Mouse (Mus musculus) stomach, embryonic 16.5 days (tissue): ENCODE data around the gene Cramp1l. TPM values are rescaled to one million over a fixed set of nuclear protein-coding genes. Genes with fewer than 3 reads are reported as not detected.

Experiments
- ATAC-seq: fragments of 200-750 bp; cut with Nextera tagmentation; 2 replicates; pipeline ENCODE4 v1.8.0; 2017; ENCODE audit warnings: moderate number of reproducible peaks, moderate TSS enrichment; ENCODE audit not compliant: insufficient read depth, low FRiP score
- H3K27ac ChIP-seq: fragments of 300-500 bp; sonication (generic); 2 replicates; pipeline ENCODE4 v1.5.1; 2014; ENCODE audit warnings: low read length
- H3K27me3 ChIP-seq: fragments of 300-500 bp; sonication (generic); 2 replicates; pipeline ENCODE4 v1.6.1; 2014; ENCODE audit warnings: low read length, control low read depth, mixed read lengths; ENCODE audit not compliant: control insufficient read depth, insufficient read depth
- H3K36me3 ChIP-seq: fragments of 300-500 bp; sonication (generic); 2 replicates; pipeline ENCODE4 v1.6.1; 2014; ENCODE audit warnings: low read length; ENCODE audit not compliant: control insufficient read depth, insufficient read depth
- H3K4me1 ChIP-seq: fragments of 300-500 bp; sonication (generic); 2 replicates; pipeline ENCODE4 v1.6.1; 2014; ENCODE audit warnings: low read length, control low read depth, mixed read lengths; ENCODE audit not compliant: control insufficient read depth, insufficient read depth
- H3K4me2 ChIP-seq: fragments of 300-500 bp; sonication (generic); 2 replicates; pipeline ENCODE4 v1.6.1; 2014; ENCODE audit warnings: low read depth, low read length, mixed read lengths
- H3K4me3 ChIP-seq: fragments of 300-500 bp; sonication (generic); replicated peaks from 2 replicates; pipeline ENCODE4 v1.5.1; 2014; ENCODE audit warnings: mild to moderate bottlenecking, low read length
- H3K9ac ChIP-seq: fragments of 300-500 bp; sonication (generic); 2 replicates; pipeline ENCODE4 v1.6.1; 2014; ENCODE audit warnings: low read length
- H3K9me3 ChIP-seq: fragments of 300-500 bp; sonication (generic); replicated peaks from 2 replicates; pipeline ENCODE4 v1.6.1; 2016; ENCODE audit warnings: low read length, control low read depth; ENCODE audit not compliant: control insufficient read depth
- WGBS: fragments of 180-500 bp; shearing (Covaris S2); extraction: QIAGEN DNeasy Blood & Tissue Kit; methylation state at CpG from one replicate; pipeline ENCODE4 v1.1.7; 2014; 5-methylcytosine and 5-hydroxymethylcytosine counted together
- polyA plus RNA-seq: library from polyadenylated mRNA; unstranded; fragments of >200 nt; fragmentation: Nextera tagmentation; extraction: Ambion mirVana; gene quantifications from 2 replicates; pipeline ENCODE4 v1.2.1, GENCODE M21; 2015

Cramp1l gene
- polyA plus RNA-seq, 1 experiment from 2014 or later, result 4.2 TPM

- Histone ChIP-seq H3K4me2 (no peak overlapping the region), H3K36me3 (peaks cover 28% of the 10 kb centered on the region), H3K9me3 (no peaks in the 10 kb centered on the region), H3K27me3 (no peaks in the 10 kb centered on the region), H3K4me3 (no peak overlapping the region), H3K4me1 (no peaks in the 10 kb centered on the region), H3K27ac (no peak overlapping the region), H3K9ac (no peak overlapping the region)
- 91% methylated on average over 1 of the region's 1 CpGs for WGBS
- no peak for ATAC-seq
Observed at GRCm38 (mm10) chr17:24923246-24923645, 92.3 kb downstream of the Cramp1l start.

DNA sequence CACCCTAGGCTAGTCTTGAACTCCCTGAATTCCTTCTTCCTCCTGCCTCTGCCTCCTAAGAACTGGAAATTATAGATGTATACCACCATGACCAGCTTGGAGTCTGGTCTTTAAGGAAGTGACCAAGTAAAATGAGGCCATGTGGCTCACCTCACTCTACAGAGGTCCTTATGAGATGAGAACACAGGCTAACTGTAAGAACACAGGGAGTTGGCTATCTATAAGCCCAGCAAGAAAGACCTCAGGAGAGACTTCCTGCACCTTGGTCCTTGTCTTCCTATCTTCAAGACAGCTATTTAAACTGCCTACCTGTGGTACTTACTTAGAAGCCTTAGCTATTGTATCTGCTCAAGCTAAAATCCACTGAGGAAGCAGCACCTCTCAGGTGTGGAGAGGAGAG is 101.6 kb downstream of the Cramp1l start:
- no peak overlapping the region for H3K4me2 ChIP-seq
- no peak overlapping the region for H3K27ac ChIP-seq
- H3K9me3 ChIP-seq, result no peaks in the 10 kb centered on the region
- H3K4me3 ChIP-seq, result no peak overlapping the region
- H3K4me1 ChIP-seq, result no peaks in the 10 kb centered on the region
- H3K27me3 ChIP-seq, result no peaks in the 10 kb centered on the region
- no peak for ATAC-seq
- no peak overlapping the region for H3K9ac ChIP-seq
- peaks cover 52% of the 10 kb centered on the region for H3K36me3 ChIP-seq

Other genes with a start within 250 kb of the Cramp1l start
- gene Meiob, start 211.5 kb downstream of the Cramp1l start, polyA plus RNA-seq, result 0.10 TPM in 1 of 2 replicates, not detected in the other
- gene Hagh, start 175.6 kb downstream of the Cramp1l start, polyA plus RNA-seq, result 50.9 and 53.1 TPM in 2 replicates
- gene Fahd1, start 165.4 kb downstream of the Cramp1l start, polyA plus RNA-seq, result 29.9 and 36.5 TPM in 2 replicates
- gene Igfals, start 149.8 kb downstream of the Cramp1l start, polyA plus RNA-seq, result 3.7 and 4.2 TPM in 2 replicates
- gene Nubp2, start 129.4 kb downstream of the Cramp1l start, polyA plus RNA-seq, result 44.1 and 47.9 TPM in 2 replicates
- 31.5 and 32.7 TPM in 2 replicates for gene Spsb3, start 129.1 kb downstream of the Cramp1l start, polyA plus RNA-seq
- gene Eme2, start 120.7 kb downstream of the Cramp1l start, polyA plus RNA-seq, result 32.3 and 33.5 TPM in 2 replicates
- 91.2 and 96.2 TPM in 2 replicates for gene Mrps34, start 120.7 kb downstream of the Cramp1l start, polyA plus RNA-seq
- gene Nme3, start 119.3 kb downstream of the Cramp1l start, polyA plus RNA-seq, result 63.1 and 64.8 TPM in 2 replicates
- 32.8 and 33.4 TPM in 2 replicates for gene Mapk8ip3, start 78.8 kb downstream of the Cramp1l start, polyA plus RNA-seq
- 158 and 170 TPM in 2 replicates for gene Jpt2, start 55.1 kb downstream of the Cramp1l start, polyA plus RNA-seq
- gene Ift140, start 297 bp upstream of the Cramp1l start, polyA plus RNA-seq, result 21.7 TPM in 2 replicates
- gene Tmem204, start 67.8 kb upstream of the Cramp1l start, polyA plus RNA-seq, result 24.1 and 25.2 TPM in 2 replicates
- 38.9 and 39.9 TPM in 2 replicates for gene Telo2, start 100.2 kb upstream of the Cramp1l start, polyA plus RNA-seq
- 0.50 and 0.56 TPM in 2 replicates for gene Ptx4, start 105.0 kb upstream of the Cramp1l start, polyA plus RNA-seq
- gene Clcn7, start 117.6 kb upstream of the Cramp1l start, polyA plus RNA-seq, result 21.4 and 24.7 TPM in 2 replicates
- gene Ccdc154, start 146.7 kb upstream of the Cramp1l start, polyA plus RNA-seq, result 0.79 TPM in 2 replicates
- gene Gm38655, start 159.7 kb upstream of the Cramp1l start, polyA plus RNA-seq, result 6.6 and 7.0 TPM in 2 replicates
- 30.4 and 33.5 TPM in 2 replicates for gene BC003965, start 168.8 kb upstream of the Cramp1l start, polyA plus RNA-seq
- 6.9 and 9.0 TPM in 2 replicates for gene Unkl, start 172.6 kb upstream of the Cramp1l start, polyA plus RNA-seq
- 39.9 and 40.9 TPM in 2 replicates for gene Gnptg, start 224.3 kb upstream of the Cramp1l start, polyA plus RNA-seq
- 35.8 and 37.1 TPM in 2 replicates for gene Tsr3, start 224.4 kb upstream of the Cramp1l start, polyA plus RNA-seq
- gene Baiap3, start 240.6 kb upstream of the Cramp1l start, polyA plus RNA-seq, result 4.3 and 5.2 TPM in 2 replicates